ENCODE assay signal across 8 mouse cellular contexts in the genomic region with DNA sequence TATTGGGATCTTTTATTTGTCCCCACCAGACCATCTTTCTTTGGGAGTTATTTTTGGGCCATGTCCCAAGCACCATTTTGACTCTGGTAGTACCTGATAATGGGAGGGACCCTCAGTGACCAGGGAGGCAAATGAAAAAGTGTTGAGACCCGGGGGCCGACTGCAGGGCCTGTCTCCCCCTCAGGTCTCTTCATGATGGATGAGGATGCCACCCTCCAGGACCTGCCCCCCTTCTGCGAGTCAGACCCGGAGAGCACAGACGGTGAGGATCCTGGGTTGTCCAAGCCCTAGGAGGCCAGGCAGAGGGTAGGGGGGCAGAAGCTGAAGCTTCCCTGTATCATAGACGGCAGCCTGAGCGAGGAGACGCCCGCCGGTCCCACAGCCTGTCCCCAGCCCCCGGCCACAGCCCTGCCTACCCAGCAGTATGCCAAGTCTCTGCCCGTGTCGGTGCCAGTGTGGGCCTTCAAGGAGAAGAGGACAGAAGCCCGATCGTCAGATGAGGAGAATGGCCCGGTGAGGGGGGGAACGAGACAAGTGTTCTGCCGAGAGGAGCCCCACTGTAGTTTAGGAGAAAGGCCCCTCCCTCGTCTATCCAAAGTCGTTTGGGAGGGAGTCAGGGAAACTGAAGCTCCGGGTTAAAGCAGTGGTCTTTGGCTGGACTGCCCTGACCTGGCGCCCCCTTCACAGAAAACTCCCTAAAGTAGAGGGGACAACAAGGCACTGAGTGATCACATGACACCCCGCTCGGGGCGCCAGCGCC. TPM values are rescaled to one million over a fixed set of nuclear protein-coding genes. Genes with fewer than 3 reads are reported as not detected.
A peak's percentile ranks its signal among the peaks of the same experiment; 100 is the strongest.
DNase-seq lines count a peak whose midpoint lies in the region; ATAC-seq and TF ChIP-seq lines count a peak whose summit lies in the region.

No protein-coding gene starts in this region.

- DNase-seq in heart, embryonic 10.5 days (ENCODE audit: low spot score): no peak
- DNase-seq in heart, adult 8-10 months (ENCODE audit: low spot score): no peak
- DNase-seq in ES-E14 (ENCODE audit: low read depth, low spot score): no peak
- no peak for DNase-seq in forebrain, embryonic 14.5 days (ENCODE audit: low spot score)
- no peak for DNase-seq in liver, embryonic 14.5 days (ENCODE audit: low read depth in 3 of 3, low spot score in 3 of 3)
- no peak for DNase-seq in natural killer cell, adult 2 months (ENCODE audit: low spot score in 2 of 2)
- no peak for DNase-seq in layer of hippocampus, postnatal 10 days (ENCODE audit: low spot score in 2 of 2)
- DNase-seq in urinary bladder, postnatal 25 days (ENCODE audit: low spot score): no peak

- H3K4me3 ChIP-seq in heart, embryonic 10.5 days: peak overlapping the region; percentile 71
- peak overlapping the region; percentile 79 for H3K4me3 ChIP-seq in ES-E14 (ENCODE audit: insufficient read depth in 1 of 2, low read depth in 1 of 2, low read length in 2 of 2, poor library complexity in 1 of 2, severe bottlenecking in 1 of 2)
- H3K4me3 ChIP-seq in forebrain, embryonic 14.5 days (ENCODE audit: low read depth, low read length): peak overlapping the region; percentile 36
- peak overlapping the region; percentile 64 to 65 for H3K4me3 ChIP-seq in liver, embryonic 14.5 days (ENCODE audit: insufficient read depth in 1 of 2, low read depth in 2 of 2, low read length in 2 of 2)

- in situ Hi-C loops in ES-E14 (cut with MboI; ENCODE audit: low sequenced_read_pairs in 2 of 2, unreplicated experiment in 2 of 2): no loop called here

- H3K36me3 ChIP-seq in heart, embryonic 10.5 days: peaks cover 18% of the 10 kb centered on the region
- no peaks in the 10 kb centered on the region; the same call in 1 of the 2 replicates for H3K36me3 ChIP-seq in ES-E14 (ENCODE audit: control insufficient read depth, insufficient read depth, low read length, poor library complexity, severe bottlenecking)
- peaks cover 10% of the 10 kb centered on the region; the same call in 1 of the 2 replicates for H3K36me3 ChIP-seq in forebrain, embryonic 14.5 days (ENCODE audit: control insufficient read depth, insufficient read depth, low read length)
- no peaks in the 10 kb centered on the region for H3K36me3 ChIP-seq in liver, embryonic 14.5 days (replicated peaks; ENCODE audit: control insufficient read depth, insufficient read depth, low read depth)

- H3K27me3 ChIP-seq in heart, embryonic 10.5 days (ENCODE audit: insufficient read depth, poor library complexity, severe bottlenecking): no peaks in the 10 kb centered on the region
- H3K27me3 ChIP-seq in forebrain, embryonic 14.5 days (replicated peaks; ENCODE audit: control insufficient read depth, insufficient read depth, low read length): no peaks in the 10 kb centered on the region
- no peaks in the 10 kb centered on the region for H3K27me3 ChIP-seq in liver, embryonic 14.5 days (ENCODE audit: control insufficient read depth, insufficient read depth, low read length)

- no peaks in the 10 kb centered on the region for H3K9me3 ChIP-seq in heart, embryonic 10.5 days
- no peaks in the 10 kb centered on the region for H3K9me3 ChIP-seq in ES-E14 (ENCODE audit: control insufficient read depth, insufficient read depth, low read depth, low read length)
- H3K9me3 ChIP-seq in forebrain, embryonic 14.5 days (replicated peaks; ENCODE audit: control insufficient read depth, low read length): no peaks in the 10 kb centered on the region
- no peaks in the 10 kb centered on the region for H3K9me3 ChIP-seq in liver, embryonic 14.5 days (ENCODE audit: control insufficient read depth, low read length)

- H3K4me1 ChIP-seq in heart, embryonic 10.5 days: peaks cover 74% of the 10 kb centered on the region
- peaks cover 7 to 26% of the 10 kb centered on the region in 2 experiments for H3K4me1 ChIP-seq in ES-E14 (ENCODE audit: control insufficient read depth in 2 of 2, insufficient read depth in 2 of 2, low read length in 2 of 2, poor library complexity in 1 of 2)
- H3K4me1 ChIP-seq in forebrain, embryonic 14.5 days (ENCODE audit: control insufficient read depth, insufficient read depth, low read length): peaks cover 33% of the 10 kb centered on the region
- H3K4me1 ChIP-seq in liver, embryonic 14.5 days (replicated peaks; ENCODE audit: control insufficient read depth in 2 of 2, insufficient read depth in 2 of 2, low read length in 1 of 2): peaks cover 35 to 41% of the 10 kb centered on the region in 2 experiments

- WGBS in heart, embryonic 10.5 days: 26% methylated on average over 26 of the region's 26 CpGs
- WGBS in forebrain, embryonic 14.5 days: 39% methylated on average over 26 of the region's 26 CpGs
- WGBS in liver, embryonic 14.5 days (ENCODE audit: insufficient replicate concordance): 29% methylated on average over 26 of the region's 26 CpGs

- peak overlapping the region; percentile 94 for H3K27ac ChIP-seq in heart, embryonic 10.5 days
- peak overlapping the region; percentile 64 for H3K27ac ChIP-seq in ES-E14 (ENCODE audit: insufficient read depth, low read depth, low read length, poor library complexity, severe bottlenecking)
- H3K27ac ChIP-seq in forebrain, embryonic 14.5 days (ENCODE audit: low read depth, low read length): peak overlapping the region; percentile 85
- peak overlapping the region; percentile 92 for H3K27ac ChIP-seq in liver, embryonic 14.5 days

- peak overlapping the region; percentile 76 for H3K4me2 ChIP-seq in forebrain, embryonic 14.5 days (ENCODE audit: low read length)
- H3K4me2 ChIP-seq in liver, embryonic 14.5 days (ENCODE audit: low read depth): peak overlapping the region; percentile 83

- ATAC-seq in forebrain, embryonic 14.5 days: no peak
- peak; percentile 6; the same call in 1 of the 2 replicates for ATAC-seq in liver, embryonic 14.5 days (ENCODE audit: insufficient read depth)

- peak overlapping the region; percentile 83 for H3K9ac ChIP-seq in ES-E14 (ENCODE audit: insufficient read depth, low read depth, low read length, poor library complexity, severe bottlenecking)
- H3K9ac ChIP-seq in forebrain, embryonic 14.5 days (ENCODE audit: low read length): peak overlapping the region; percentile 74
- peak overlapping the region; percentile 81 for H3K9ac ChIP-seq in liver, embryonic 14.5 days (replicated peaks)

- TF ChIP-seq EP300 in liver, embryonic 14.5 days (IDR thresholded peaks at IDR 0.05; ENCODE audit: low read depth): no peak

- no peak for TF ChIP-seq CTCF in liver, embryonic 14.5 days (IDR thresholded peaks at IDR 0.05; ENCODE audit: low read depth)

TF ChIP-seq in ES-E14, 5 proteins besides CTCF, POLR2A, EP300 and RAD21:
- TF ChIP-seq ZNF384 (IDR thresholded peaks at IDR 0.05; ENCODE audit: low read depth, low read length) (no peak), HCFC1 (IDR thresholded peaks at IDR 0.05; ENCODE audit: borderline replicate concordance, insufficient read depth, low read length) (no peak), CHD2 (IDR thresholded peaks at IDR 0.05; ENCODE audit: low read depth, low read length) (no peak), ZC3H11A (IDR thresholded peaks at IDR 0.05; ENCODE audit: borderline replicate concordance, low read depth, low read length) (no peak), MAFK (IDR thresholded peaks at IDR 0.05; ENCODE audit: insufficient read depth, low read depth, low read length) (no peak)

RNA-seq across cellular contexts. Expression of gene Pnkp, which starts 3.2 kb away (rescaled TPM):
- polyA plus RNA-seq in heart, embryonic 10.5 days (2016; fragmentation: Nextera tagmentation; extraction: Ambion mirVana): 28.5 and 29.7 TPM in 2 replicates
- 10 to 100 TPM; 17.8 to 20.6 (median 19.6) TPM for total RNA-seq in heart, adult 8-10 months (2022)
- 37.1 and 76.5 TPM in 2 replicates for total RNA-seq in ES-E14 (2012; rRNA removed)
- polyA plus RNA-seq in forebrain, embryonic 14.5 days (2014; fragmentation: Nextera tagmentation; extraction: Ambion mirVana): 30.0 and 31.7 TPM in 2 replicates
- 12.7 and 14.3 TPM in 2 replicates for polyA plus RNA-seq in liver, embryonic 14.5 days (2012; rRNA removed)
- 15.6 and 17.0 TPM in 2 replicates for polyA plus RNA-seq in liver, embryonic 14.5 days (2014; fragmentation: Nextera tagmentation; extraction: Ambion mirVana)
- total RNA-seq in layer of hippocampus, postnatal 10 days (2021): 10 to 100 TPM; 32.6 to 38.4 TPM

RNA-seq across cellular contexts. Expression of gene Tbc1d17, which starts 4.9 kb away (rescaled TPM):
- polyA plus RNA-seq in heart, embryonic 10.5 days (2016; fragmentation: Nextera tagmentation; extraction: Ambion mirVana): 56.9 and 67.3 TPM in 2 replicates
- 10 to 100 TPM; 40.7 to 59.5 (median 51.5) TPM for total RNA-seq in heart, adult 8-10 months (2022)
- total RNA-seq in ES-E14 (2012; rRNA removed): 31.5 and 55.7 TPM in 2 replicates
- polyA plus RNA-seq in forebrain, embryonic 14.5 days (2014; fragmentation: Nextera tagmentation; extraction: Ambion mirVana): 79.6 and 105 TPM in 2 replicates
- polyA plus RNA-seq in liver, embryonic 14.5 days (2012; rRNA removed): 12.9 and 16.2 TPM in 2 replicates
- 18.3 and 20.2 TPM in 2 replicates for polyA plus RNA-seq in liver, embryonic 14.5 days (2014; fragmentation: Nextera tagmentation; extraction: Ambion mirVana)
- total RNA-seq in layer of hippocampus, postnatal 10 days (2021): 10 to 100 TPM; 41.2 to 53.3 TPM

RNA-seq across cellular contexts. Expression of gene Akt1s1, which starts 5.0 kb away (rescaled TPM):
- polyA plus RNA-seq in heart, embryonic 10.5 days (2016; fragmentation: Nextera tagmentation; extraction: Ambion mirVana): 102 and 103 TPM in 2 replicates
- total RNA-seq in heart, adult 8-10 months (2022): 10 to 100 TPM; 64.3 to 76.2 (median 70.5) TPM
- 33.8 and 37.6 TPM in 2 replicates for total RNA-seq in ES-E14 (2012; rRNA removed)
- polyA plus RNA-seq in forebrain, embryonic 14.5 days (2014; fragmentation: Nextera tagmentation; extraction: Ambion mirVana): 70.4 and 75.4 TPM in 2 replicates
- polyA plus RNA-seq in liver, embryonic 14.5 days (2012; rRNA removed): 25.8 and 36.4 TPM in 2 replicates
- polyA plus RNA-seq in liver, embryonic 14.5 days (2014; fragmentation: Nextera tagmentation; extraction: Ambion mirVana): 10.0 and 10.6 TPM in 2 replicates
- total RNA-seq in layer of hippocampus, postnatal 10 days (2021): 10 to 100 TPM; 85.8 to 95.5 TPM

RNA-seq across cellular contexts. Expression of gene Ptov1, which starts 15.8 kb away (rescaled TPM):
- 258 and 316 TPM in 2 replicates for polyA plus RNA-seq in heart, embryonic 10.5 days (2016; fragmentation: Nextera tagmentation; extraction: Ambion mirVana)
- 100 to 1,000 TPM; 178 to 199 (median 189) TPM for total RNA-seq in heart, adult 8-10 months (2022)
- 144 and 205 TPM in 2 replicates for total RNA-seq in ES-E14 (2012; rRNA removed)
- 447 and 458 TPM in 2 replicates for polyA plus RNA-seq in forebrain, embryonic 14.5 days (2014; fragmentation: Nextera tagmentation; extraction: Ambion mirVana)
- polyA plus RNA-seq in liver, embryonic 14.5 days (2012; rRNA removed): 47.3 and 54.1 TPM in 2 replicates
- 35.0 and 42.1 TPM in 2 replicates for polyA plus RNA-seq in liver, embryonic 14.5 days (2014; fragmentation: Nextera tagmentation; extraction: Ambion mirVana)
- total RNA-seq in layer of hippocampus, postnatal 10 days (2021): 100 to 1,000 TPM; 278 to 304 TPM

RNA-seq across cellular contexts. Expression of gene Atf5, which starts 37.3 kb away (rescaled TPM):
- polyA plus RNA-seq in heart, embryonic 10.5 days (2016; fragmentation: Nextera tagmentation; extraction: Ambion mirVana): 1.7 and 3.3 TPM in 2 replicates
- total RNA-seq in heart, adult 8-10 months (2022): 10 to 100 TPM; 55.1 to 71.1 (median 64.7) TPM
- 14.0 and 16.9 TPM in 2 replicates for total RNA-seq in ES-E14 (2012; rRNA removed)
- polyA plus RNA-seq in forebrain, embryonic 14.5 days (2014; fragmentation: Nextera tagmentation; extraction: Ambion mirVana): 4.2 and 4.7 TPM in 2 replicates
- 33.8 and 36.4 TPM in 2 replicates for polyA plus RNA-seq in liver, embryonic 14.5 days (2012; rRNA removed)
- 2.5 TPM in 2 replicates for polyA plus RNA-seq in liver, embryonic 14.5 days (2014; fragmentation: Nextera tagmentation; extraction: Ambion mirVana)
- 10 to 100 TPM; 28.0 to 29.1 TPM for total RNA-seq in layer of hippocampus, postnatal 10 days (2021)
